Mouse (Mus musculus): Measurements from ENCODE around the gene Engase. TPM values are rescaled to one million over a fixed set of nuclear protein-coding genes. Genes with fewer than 3 reads are reported as not detected.

Engase gene
- polyA plus RNA-seq, 1 experiment: 5.1 TPM

GRCm38 (mm10) chr11:118471676-118472075 is 5.0 kb upstream of the Engase start:
- TF ChIP-seq MYOD1 (IDR thresholded peaks at IDR 0.05; ENCODE audit: control insufficient read depth in 1 of 3, insufficient read length in 2 of 3, low read depth in 2 of 3) (peak in 2 of 3 experiments; percentile 58 to 75), MYOG (IDR thresholded peaks at IDR 0.05; ENCODE audit: control insufficient read depth in 1 of 3, insufficient read depth in 1 of 3, insufficient read length in 2 of 3, low read depth in 2 of 3) (peak in 2 of 3 experiments; percentile 32 to 84), MAX (IDR thresholded peaks at IDR 0.05; ENCODE audit: low read depth) (no peak), TCF3 (IDR thresholded peaks at IDR 0.05; ENCODE audit: insufficient read length, low read depth) (peak; percentile 36)
- Histone ChIP-seq H3K79me2 (ENCODE audit: control insufficient read depth, insufficient read depth) (no peaks in the 10 kb centered on the region), H3K36me3 (ENCODE audit: control insufficient read depth, insufficient read depth) (no peaks in the 10 kb centered on the region), H3K4me2 (ENCODE audit: low read depth) (no peak overlapping the region), H3K27me3 (ENCODE audit: control insufficient read depth, insufficient read depth, insufficient read length) (peaks cover 11% of the 10 kb centered on the region), H3ac (ENCODE audit: control insufficient read depth, insufficient read length) (no peak overlapping the region), H3K4me3 (no peak overlapping the region)

- Histone ChIP-seq H3K4me2 (ENCODE audit: low read depth) (no peak overlapping the region), H3K27me3 (ENCODE audit: control insufficient read depth, insufficient read depth, insufficient read length) (peaks cover 7% of the 10 kb centered on the region), H3ac (ENCODE audit: control insufficient read depth, insufficient read length) (no peak overlapping the region), H3K4me3 (no peak overlapping the region), H3K79me2 (ENCODE audit: control insufficient read depth, insufficient read depth) (no peaks in the 10 kb centered on the region), H3K36me3 (ENCODE audit: control insufficient read depth, insufficient read depth) (no peaks in the 10 kb centered on the region)
- no peak for TF ChIP-seq CEBPB (IDR thresholded peaks at IDR 0.05; ENCODE audit: insufficient read depth, poor library complexity, severe bottlenecking)
- TF ChIP-seq MYOG (IDR thresholded peaks at IDR 0.05; ENCODE audit: control insufficient read depth in 1 of 3, insufficient read depth in 1 of 3, insufficient read length in 2 of 3, low read depth in 2 of 3): no peak
- no peak for TF ChIP-seq USF1 (IDR thresholded peaks at IDR 0.05; ENCODE audit: low read depth)
- TF ChIP-seq TCF3 (IDR thresholded peaks at IDR 0.05; ENCODE audit: insufficient read length, low read depth): no peak
- TF ChIP-seq SRF (IDR thresholded peaks at IDR 0.05; ENCODE audit: control insufficient read depth, insufficient read length, low read depth): no peak
- no peak for TF ChIP-seq MYOD1 (IDR thresholded peaks at IDR 0.05; ENCODE audit: control insufficient read depth in 1 of 3, insufficient read length in 2 of 3, low read depth in 2 of 3)
Observed at GRCm38 (mm10) chr11:118473161-118473560, 3.5 kb upstream of the Engase start.

GRCm38 (mm10) chr11:118473842-118474500 is 2.7 kb upstream of the Engase start:
- Histone ChIP-seq H3K4me2 (ENCODE audit: low read depth) (no peak overlapping the region), H3K27me3 (ENCODE audit: control insufficient read depth, insufficient read depth, insufficient read length) (peaks cover 7% of the 10 kb centered on the region), H3K4me3 (no peak overlapping the region), H3K79me2 (ENCODE audit: control insufficient read depth, insufficient read depth) (no peaks in the 10 kb centered on the region), H3K36me3 (ENCODE audit: control insufficient read depth, insufficient read depth) (no peaks in the 10 kb centered on the region), H3ac (ENCODE audit: control insufficient read depth, insufficient read length) (no peak overlapping the region)
- no peak for TF ChIP-seq E2F4 (IDR thresholded peaks at IDR 0.05; ENCODE audit: insufficient read depth)

- Histone ChIP-seq H3K4me3 (no peak overlapping the region), H3K27me3 (ENCODE audit: control insufficient read depth, insufficient read depth, insufficient read length) (peaks cover 7% of the 10 kb centered on the region), H3ac (ENCODE audit: control insufficient read depth, insufficient read length) (no peak overlapping the region), H3K4me2 (ENCODE audit: low read depth) (no peak overlapping the region), H3K36me3 (ENCODE audit: control insufficient read depth, insufficient read depth) (no peaks in the 10 kb centered on the region), H3K79me2 (ENCODE audit: control insufficient read depth, insufficient read depth) (no peaks in the 10 kb centered on the region)
- TF ChIP-seq MYOG (IDR thresholded peaks at IDR 0.05; ENCODE audit: control insufficient read depth in 1 of 3, insufficient read depth in 1 of 3, insufficient read length in 2 of 3, low read depth in 2 of 3): no peak
- TF ChIP-seq TCF3 (IDR thresholded peaks at IDR 0.05; ENCODE audit: insufficient read length, low read depth): no peak
- no peak for TF ChIP-seq MAX (IDR thresholded peaks at IDR 0.05; ENCODE audit: low read depth)
- no peak for TF ChIP-seq USF1 (IDR thresholded peaks at IDR 0.05; ENCODE audit: low read depth)
- TF ChIP-seq MYOD1 (IDR thresholded peaks at IDR 0.05; ENCODE audit: control insufficient read depth in 1 of 3, insufficient read length in 2 of 3, low read depth in 2 of 3): no peak
- no peak for TF ChIP-seq REST (IDR thresholded peaks at IDR 0.05; ENCODE audit: insufficient read depth, insufficient read length)
- TF ChIP-seq CEBPB (IDR thresholded peaks at IDR 0.05; ENCODE audit: insufficient read depth, poor library complexity, severe bottlenecking): no peak
- no peak for TF ChIP-seq SRF (IDR thresholded peaks at IDR 0.05; ENCODE audit: control insufficient read depth, insufficient read length, low read depth)
Observed at GRCm38 (mm10) chr11:118475496-118476083, 1.0 kb upstream of the Engase start.

GRCm38 (mm10) chr11:118479776-118480175 is 3.1 kb downstream of the Engase start:
- peaks cover 14% of the 10 kb centered on the region for H3K27me3 ChIP-seq (ENCODE audit: control insufficient read depth, insufficient read depth, insufficient read length)

More at GRCm38 (mm10) chr11:118479776-118480175, 3.1 kb downstream of the Engase start:
- Histone ChIP-seq H3K36me3 (ENCODE audit: control insufficient read depth, insufficient read depth) (no peaks in the 10 kb centered on the region), H3K4me3 (no peak overlapping the region), H3K79me2 (ENCODE audit: control insufficient read depth, insufficient read depth) (no peaks in the 10 kb centered on the region), H3K4me2 (ENCODE audit: low read depth) (no peak overlapping the region), H3ac (ENCODE audit: control insufficient read depth, insufficient read length) (no peak overlapping the region)
- TF ChIP-seq MAX (IDR thresholded peaks at IDR 0.05; ENCODE audit: low read depth) (no peak), TCF3 (IDR thresholded peaks at IDR 0.05; ENCODE audit: insufficient read length, low read depth) (no peak), TCF12 (IDR thresholded peaks at IDR 0.05; ENCODE audit: insufficient read depth, poor library complexity, severe bottlenecking) (no peak), POLR2AphosphoS2 (IDR thresholded peaks at IDR 0.05; ENCODE audit: insufficient read length, low read depth) (no peak), CEBPB (IDR thresholded peaks at IDR 0.05; ENCODE audit: insufficient read depth, poor library complexity, severe bottlenecking) (no peak), MYOD1 (IDR thresholded peaks at IDR 0.05; ENCODE audit: control insufficient read depth in 1 of 3, insufficient read length in 2 of 3, low read depth in 2 of 3) (no peak), SRF (IDR thresholded peaks at IDR 0.05; ENCODE audit: control insufficient read depth, insufficient read length, low read depth) (no peak), MYOG (IDR thresholded peaks at IDR 0.05; ENCODE audit: control insufficient read depth in 1 of 3, insufficient read depth in 1 of 3, insufficient read length in 2 of 3, low read depth in 2 of 3) (no peak), REST (IDR thresholded peaks at IDR 0.05; ENCODE audit: insufficient read depth, insufficient read length) (no peak), USF1 (IDR thresholded peaks at IDR 0.05; ENCODE audit: low read depth) (no peak), E2F4 (IDR thresholded peaks at IDR 0.05; ENCODE audit: insufficient read depth) (no peak), POLR2A (IDR thresholded peaks at IDR 0.05; ENCODE audit: insufficient read length, low read depth) (no peak)

All from myocyte (in vitro differentiated cells).